Mouse (Mus musculus) G1E (cell line): Measurements from ENCODE around the gene Ak1.

Source experiments
- CTCF ChIP-seq: IDR thresholded peaks from 2 replicates; pipeline ENCODE4 v1.5.1; 2012; ENCODE audit warnings: low read depth, low read length, inconsistent platforms, mixed read lengths
- GATA1 ChIP-seq: IDR thresholded peaks from 2 replicates; pipeline ENCODE4 v1.6.1; 2012; ENCODE audit warnings: borderline replicate concordance, low read length, inconsistent platforms, mixed read lengths
- GATA2 ChIP-seq: IDR thresholded peaks from 2 replicates; pipeline ENCODE4 v1.6.1; 2012; ENCODE audit warnings: low read depth, low read length, inconsistent platforms, borderline replicate concordance
- POLR2AphosphoS5 ChIP-seq: IDR thresholded peaks from 2 replicates; pipeline ENCODE4 v1.6.1; 2012; ENCODE audit warnings: low read depth, low read length, inconsistent platforms; ENCODE audit not compliant: insufficient replicate concordance
- TAL1 ChIP-seq: conservative IDR thresholded peaks from 2 replicates; pipeline ENCODE4 v1.6.1; 2012; ENCODE audit warnings: low read depth, low read length, inconsistent platforms, mixed read lengths

DNA sequence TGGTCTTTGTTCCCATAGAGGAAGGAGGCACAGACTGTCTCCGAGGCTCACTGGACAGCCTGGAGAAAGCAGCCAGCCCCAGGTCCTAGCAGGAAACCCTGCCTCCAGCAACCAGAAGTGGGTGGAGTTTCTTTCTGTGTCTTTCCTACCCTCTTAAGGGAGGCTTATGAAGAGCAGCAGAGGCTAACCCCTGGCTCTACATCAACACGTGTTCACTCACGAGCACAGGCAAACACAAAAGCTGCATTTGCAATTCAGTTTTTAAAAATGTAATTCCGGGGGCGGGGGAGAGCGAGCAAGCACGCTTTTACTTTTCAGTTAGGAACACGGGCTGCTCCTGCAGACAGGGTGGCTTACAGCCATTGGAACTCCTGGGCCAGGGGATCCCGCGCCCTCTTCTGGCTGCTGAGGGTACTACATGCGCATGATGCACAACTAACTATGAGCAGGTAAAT is 18.9 kb upstream of the Ak1 start:
- peak; percentile 98 for TF ChIP-seq CTCF
- TF ChIP-seq GATA1, result no peak
- TF ChIP-seq POLR2AphosphoS5, result no peak
- no peak for TF ChIP-seq TAL1
- TF ChIP-seq GATA2, result no peak
